Mouse (Mus musculus) cerebellum, postnatal 36 days (tissue): ENCODE results near the gene Ccdc142.

Experiments
- DNase-seq, 2 experiments: peaks; one replicate each; pipeline ENCODE4 v3.0.0; 2021 to 2022; ENCODE audit warnings: mixed read lengths in 2 of 2

The Ccdc142 gene

DNA sequence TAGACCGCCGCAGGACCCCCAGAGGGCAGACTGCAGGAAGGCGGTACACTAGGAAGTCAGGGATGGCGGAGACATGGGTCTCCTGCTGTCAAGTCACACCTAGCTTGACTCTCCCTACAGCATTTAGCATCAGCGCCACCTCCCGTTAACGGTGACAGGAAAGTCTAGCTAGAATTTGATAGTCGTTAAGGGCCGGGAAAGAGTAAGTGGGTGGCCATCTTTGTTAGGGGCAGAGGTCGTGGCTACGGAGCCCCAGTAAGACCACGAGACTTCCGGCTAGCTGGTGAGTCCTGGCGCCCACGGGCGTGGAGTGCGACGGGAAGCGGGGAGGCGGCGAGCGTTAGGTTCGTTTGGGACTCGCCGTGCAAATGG lies at the start of gene Ccdc142, which contains the start of gene Gm42688:
TSS of gene Ccdc142 (plus strand) at position 286 of the 372 bp plus-strand sequence.
TSS of gene Gm42688 (plus strand) at position 302 of the 372 bp plus-strand sequence.
- peak; percentile 90 to 94 for DNase-seq

DNA sequence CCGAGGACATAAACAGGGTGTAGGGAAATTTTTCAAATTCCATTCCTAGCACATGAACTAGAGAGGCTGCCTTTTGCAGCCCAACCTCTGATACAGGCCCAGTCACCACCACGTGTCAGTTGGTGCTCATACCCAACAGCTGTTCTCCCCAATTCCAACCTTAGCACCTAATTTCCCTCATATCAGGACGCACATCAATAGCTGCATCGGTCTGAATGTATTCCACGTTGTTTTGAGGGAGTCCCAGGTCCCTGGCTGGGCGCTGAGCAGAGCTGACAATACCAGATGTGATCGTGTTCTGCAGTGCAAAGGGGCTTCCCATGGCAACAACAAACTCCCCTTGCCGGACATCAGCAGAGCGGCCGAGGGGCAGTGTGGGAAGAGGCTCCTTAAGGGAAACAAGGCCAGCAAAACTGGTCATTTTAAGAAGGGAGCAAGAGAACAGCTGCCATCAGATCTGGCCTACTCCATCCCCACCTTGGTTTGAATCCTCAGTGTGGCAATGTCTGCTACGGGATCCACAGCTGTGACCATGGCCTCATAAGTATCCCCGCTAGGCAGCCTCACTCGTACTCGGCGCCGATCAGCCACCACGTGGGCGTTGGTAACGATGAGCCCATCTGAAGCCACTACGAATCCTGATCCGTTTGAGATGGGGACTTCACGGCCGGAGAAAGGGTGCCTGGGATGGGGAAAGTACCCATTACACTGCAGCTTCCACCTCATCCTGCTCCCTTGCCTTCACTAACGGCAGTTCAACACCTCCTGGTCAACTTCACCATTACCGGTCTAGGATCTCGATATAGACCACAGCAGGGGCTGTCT lies 48.1 kb upstream of the Ccdc142 start:
- DNase-seq: peak in 1 of 2 experiments; percentile 25

DNA sequence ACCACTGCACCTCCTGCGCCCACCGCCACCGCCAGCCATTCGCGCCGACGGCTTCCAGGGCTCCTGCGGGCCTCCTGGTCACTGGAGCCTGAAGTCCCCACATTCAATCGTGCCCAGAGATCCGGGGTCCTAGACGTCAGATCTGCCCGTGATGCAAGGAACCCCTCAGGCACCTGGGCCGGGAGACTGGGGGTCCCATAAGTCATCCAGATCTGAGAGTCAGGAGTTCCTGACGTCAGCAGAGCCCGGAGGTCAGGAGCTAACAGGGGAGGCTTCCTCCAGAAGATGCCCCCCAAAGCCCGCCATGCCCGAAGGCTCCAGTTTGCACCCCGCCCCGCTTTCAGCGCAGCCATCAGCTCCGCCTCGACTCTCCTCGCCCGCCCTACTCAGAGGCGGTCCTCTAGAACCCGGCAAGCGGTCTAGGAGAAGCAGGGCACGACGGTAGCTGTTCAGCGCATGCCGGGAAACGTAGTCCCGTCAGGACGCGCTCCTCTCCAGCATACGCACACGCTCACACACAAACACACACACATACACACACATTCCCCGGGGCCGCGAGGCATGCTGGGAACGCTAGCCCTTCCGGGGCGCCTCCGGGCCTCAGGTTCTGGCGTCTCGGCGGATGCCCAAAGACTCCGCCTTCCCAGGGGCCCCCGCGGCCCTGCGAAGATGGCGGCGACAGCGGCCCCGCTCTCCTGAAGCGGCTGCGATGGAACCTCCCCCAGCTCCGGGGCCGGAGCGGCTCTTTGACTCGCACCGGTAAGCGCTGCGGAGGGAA lies 47.1 kb upstream of the Ccdc142 start, which contains the start of gene Aup1:
TSS of gene Aup1 (plus strand) at position 448 of the 778 bp plus-strand sequence.
- peak; percentile 96 for DNase-seq

DNA sequence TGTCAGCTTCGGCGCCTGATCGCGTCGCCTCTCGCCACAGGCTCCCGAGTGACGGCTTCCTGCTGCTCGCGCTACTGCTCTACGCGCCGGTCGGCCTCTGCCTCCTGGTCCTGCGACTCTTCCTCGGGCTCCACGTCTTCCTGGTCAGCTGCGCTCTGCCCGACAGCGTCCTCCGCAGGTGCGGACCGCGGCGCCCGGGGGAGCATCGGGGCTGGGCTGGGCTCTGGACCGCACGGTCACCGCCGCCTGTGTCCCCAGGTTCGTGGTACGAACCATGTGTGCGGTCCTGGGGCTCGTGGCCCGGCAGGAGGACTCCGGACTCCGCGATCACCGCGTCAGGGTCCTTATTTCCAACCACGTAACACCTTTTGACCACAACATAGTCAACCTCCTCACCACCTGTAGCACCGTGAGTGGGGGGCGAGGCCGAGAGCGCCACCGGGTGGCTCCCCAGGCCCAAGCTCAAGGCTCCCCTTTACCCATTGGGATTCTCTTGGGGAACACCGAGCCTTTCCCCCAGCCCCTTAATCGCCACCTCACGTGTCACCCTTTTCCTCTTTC lies 46.5 kb upstream of the Ccdc142 start, which contains the start of gene Htra2:
TSS of gene Htra2 (minus strand) at position 403 of the 561 bp plus-strand sequence.
- no peak for DNase-seq

DNA sequence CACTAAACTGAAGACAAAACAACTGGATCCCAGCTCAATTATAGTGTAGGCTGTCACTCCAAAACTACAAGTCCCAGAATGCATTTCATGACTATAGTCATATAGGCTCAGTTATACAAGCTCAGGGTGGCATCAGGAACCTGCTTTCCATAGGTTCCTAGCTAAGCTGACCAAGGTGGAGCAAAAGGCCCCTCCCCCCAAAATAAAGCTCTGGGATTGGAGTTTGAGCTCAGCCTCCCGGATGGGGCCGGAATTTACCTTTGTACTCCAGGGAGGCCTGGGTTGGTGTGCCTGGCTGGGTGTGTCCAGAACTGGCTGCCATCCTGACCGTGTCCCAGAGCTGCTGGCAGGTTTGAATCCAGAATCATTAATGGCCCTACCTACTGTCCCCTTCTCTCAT lies 43.6 kb upstream of the Ccdc142 start, which contains the start of gene Dqx1:
TSS of gene Dqx1 (plus strand) at position 55 of the 400 bp plus-strand sequence.
- no peak for DNase-seq

DNA sequence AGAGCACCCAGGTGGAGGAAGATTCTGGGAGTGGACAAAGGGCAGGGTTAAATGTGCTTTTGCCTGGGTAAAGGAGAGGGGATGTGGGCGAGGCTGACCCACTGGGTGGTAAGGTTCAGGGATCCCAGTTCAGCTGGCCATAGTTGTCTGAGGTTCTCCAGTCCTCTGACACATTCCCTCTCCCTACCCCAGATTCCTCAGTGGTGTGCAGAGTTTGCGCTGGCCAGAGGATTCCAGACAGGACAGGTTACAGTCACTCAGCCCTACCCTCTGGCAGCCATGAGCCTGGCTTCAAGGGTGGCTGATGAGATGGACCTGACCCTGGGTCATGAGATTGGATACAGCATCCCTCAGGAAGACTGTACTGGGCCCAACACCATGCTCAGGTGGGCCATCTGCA lies 42.7 kb upstream of the Ccdc142 start:
- no peak for DNase-seq

DNA sequence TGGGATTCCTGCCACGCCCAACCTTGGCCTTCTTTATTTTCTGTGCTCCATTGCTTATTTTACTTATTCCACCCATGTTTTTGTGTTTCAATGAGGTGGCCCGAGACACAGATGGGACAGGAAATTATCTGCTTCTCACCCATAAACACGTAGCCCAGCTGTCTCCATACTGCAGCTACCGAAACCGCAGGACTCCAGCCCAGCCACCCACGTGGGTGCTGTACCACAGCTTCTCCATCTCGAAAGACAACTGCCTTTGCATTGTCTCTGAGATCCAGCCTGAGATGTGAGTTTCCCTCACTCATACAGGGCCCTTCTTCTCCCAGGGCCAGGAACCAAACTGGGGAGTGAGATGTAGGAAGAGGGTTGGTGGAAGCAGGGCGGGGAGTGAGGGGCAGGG lies 35.4 kb upstream of the Ccdc142 start:
- DNase-seq: no peak

DNA sequence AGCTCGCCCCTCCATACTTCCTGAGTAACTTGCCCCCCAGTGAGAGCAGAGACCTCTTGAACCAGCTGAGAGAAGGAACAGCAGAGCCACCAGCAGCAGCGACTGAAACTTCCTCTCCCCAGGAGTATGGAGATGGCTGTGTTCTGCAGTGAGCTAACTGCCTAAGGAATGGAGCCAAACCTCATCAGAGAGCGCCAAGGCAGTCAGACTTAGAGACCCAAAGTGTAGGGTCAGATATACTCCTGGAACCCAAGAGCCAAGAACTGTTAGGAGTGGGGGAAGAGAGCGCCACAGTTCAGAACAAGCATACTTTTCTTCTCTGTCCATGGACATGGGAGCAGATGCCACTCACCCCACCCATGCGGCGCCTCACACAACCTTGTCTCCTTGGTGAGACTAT lies 35.0 kb upstream of the Ccdc142 start:
- no peak for DNase-seq

DNA sequence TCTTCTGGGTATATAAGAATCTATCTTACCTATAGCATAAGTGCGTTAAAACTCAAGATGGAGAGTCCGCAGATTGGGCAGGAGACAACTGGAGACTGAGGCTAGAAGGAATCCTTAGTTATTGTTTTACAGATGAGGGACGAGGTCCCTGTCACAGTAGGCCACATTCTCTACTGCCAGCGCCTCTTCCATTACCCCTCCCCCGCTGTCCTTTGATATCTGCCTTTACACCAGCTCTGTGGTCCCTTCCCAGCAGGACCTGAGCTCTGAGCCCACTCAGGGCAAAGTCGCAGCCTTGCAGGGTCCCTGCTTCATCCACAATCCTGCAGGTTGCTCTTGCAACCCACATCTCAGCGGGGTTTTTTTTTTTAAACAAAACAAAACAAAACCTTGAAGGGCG lies 33.2 kb upstream of the Ccdc142 start:
- DNase-seq: no peak

DNA sequence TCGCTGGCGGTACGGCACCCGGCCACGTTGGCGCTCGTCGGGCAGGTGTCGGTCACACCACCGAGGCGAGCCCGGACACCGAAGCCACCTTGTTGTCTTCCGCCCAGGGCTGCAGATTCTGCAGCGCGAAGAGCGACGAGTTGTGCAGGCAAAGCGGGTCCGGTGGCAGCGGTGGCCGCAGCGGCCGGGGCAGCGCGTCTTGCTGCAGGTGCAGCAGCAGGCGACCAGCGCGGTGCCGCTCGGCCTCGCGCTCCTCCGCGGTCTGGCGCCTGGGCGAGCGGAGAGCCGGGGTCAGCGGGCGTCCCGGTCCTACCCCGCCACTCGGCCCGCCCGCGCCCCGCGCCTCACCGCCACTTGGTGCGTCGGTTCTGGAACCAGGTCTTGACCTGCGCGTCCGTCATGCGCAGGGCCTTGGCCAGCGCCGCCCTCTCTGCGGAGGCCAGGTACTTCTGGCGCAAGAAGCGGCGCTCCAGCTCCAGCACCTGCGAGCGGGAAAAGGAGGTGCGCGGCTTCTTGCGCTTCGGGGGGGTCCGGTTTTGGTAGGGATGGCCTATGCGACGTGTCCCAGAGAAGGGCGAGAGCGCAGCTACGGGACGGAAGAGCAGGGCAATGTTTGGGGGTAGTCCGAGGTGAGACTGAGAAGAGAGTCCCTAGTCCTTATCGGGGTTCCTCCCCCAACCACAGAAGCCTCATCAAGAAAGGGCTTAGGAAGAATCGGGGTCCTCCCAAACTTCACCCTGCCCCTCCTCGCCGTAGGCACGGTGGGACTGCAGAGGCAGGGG lies 32.5 kb upstream of the Ccdc142 start:
- DNase-seq: no peak

DNA sequence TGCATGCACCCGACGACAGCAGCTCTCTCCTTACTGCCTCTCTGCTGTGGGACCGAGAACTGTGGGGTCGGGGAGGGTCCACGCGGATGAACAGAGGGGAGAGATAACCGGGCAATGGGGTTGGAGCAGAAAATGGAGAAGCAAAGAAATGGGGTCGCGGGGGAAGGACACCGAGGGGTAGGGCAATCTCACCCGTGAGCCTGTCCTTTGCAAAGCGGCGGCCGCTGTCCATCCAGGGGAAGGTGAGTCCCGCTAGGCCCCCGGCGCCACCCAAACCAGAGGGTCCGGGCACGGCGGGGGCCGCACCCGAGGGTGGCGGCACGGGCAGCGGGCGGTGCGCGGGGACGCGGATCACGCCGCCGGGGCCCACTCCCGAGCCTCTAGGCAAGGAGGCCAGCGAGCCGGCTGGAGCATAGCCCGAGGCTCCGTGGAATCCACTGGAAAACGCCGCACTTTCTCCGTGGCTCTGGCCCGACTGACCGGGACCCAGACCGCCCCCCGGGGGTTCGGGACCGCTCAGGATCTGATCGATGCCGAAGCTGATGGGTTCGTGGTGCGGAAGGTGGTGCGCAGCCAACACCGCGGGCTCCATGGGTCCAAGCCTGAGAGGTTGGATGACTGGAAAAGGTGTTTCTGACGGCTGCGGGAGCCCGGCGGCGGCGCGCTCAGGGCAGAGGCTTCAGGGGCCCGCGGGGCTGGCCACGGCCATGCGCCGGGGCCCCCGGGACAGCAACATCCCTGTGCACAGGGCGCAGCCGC lies 31.7 kb upstream of the Ccdc142 start:
- DNase-seq: peak in 1 of 2 experiments; percentile 17

DNA sequence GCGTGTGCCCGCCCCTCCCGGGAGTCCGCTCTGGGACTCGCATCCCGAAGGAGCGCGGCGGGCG lies 31.3 kb upstream of the Ccdc142 start, which contains the start of gene Tlx2:
TSS of gene Tlx2 (minus strand) at position 47 of the 64 bp plus-strand sequence.
- DNase-seq: no peak

DNA sequence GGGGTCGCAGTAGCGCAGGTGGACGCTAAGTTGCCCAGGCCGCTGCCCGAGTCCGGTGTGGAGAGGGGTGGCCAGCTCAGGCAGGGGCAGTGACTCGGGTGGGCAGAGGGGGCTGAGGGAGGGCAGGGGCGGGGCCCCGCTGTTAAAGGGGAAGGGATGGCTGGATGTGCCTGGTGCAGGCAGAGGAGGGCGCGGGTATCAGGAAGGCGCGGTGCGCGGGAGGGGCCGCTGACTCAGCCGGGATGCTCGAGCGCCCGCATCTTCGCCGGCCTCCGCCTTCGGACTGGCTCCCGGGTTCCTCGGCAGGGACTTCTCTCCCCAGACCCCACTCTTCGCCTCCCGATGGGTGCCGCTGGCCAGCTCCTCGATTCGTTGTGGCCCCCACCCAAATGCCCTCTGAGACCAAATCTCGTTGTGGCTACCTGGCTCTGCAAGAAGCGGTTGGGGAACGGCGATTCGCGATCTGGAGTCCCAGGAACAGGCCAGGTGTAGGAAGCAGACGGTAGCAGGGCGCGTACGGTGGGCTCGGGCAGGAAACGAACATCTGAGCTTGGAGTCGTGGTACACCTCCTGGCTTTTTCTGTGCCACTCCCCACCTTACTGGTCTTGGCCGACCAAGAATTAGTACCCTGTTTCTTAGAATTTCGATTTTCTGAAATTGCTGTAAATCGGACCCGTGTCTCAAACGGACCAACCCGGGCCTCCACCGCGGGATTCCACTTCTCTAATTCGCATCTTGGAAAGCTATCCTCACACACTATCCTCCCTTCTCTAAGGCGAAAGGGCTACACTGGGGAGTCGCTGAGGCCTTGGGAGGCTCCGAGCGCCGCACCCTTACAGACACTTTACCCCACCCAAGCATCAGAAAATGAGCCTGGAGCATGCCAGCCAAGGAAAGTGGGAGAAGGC lies 30.8 kb upstream of the Ccdc142 start:
- DNase-seq: peak; percentile 22 to 58

DNA sequence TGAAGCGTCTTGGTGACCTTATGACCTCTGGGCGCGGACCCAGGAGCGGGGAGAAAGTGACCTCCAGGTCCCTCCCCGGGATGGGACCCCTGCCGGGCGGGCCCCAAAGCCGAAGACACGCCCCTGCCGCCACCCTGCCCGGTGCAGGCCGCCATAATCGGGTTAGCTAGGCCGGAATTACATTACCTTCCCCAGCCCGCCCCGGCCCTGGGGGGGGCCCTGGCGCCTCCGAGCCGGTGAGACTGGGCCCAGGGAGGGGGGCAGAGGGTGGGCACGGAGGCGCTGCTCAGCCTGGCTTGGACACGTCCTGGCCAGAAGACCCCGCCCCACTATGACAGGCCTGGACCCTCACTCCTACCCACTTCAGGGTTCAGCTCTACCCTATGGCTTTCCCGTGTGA lies 30.2 kb upstream of the Ccdc142 start:
- peak in 1 of 2 experiments; percentile 27 for DNase-seq

DNA sequence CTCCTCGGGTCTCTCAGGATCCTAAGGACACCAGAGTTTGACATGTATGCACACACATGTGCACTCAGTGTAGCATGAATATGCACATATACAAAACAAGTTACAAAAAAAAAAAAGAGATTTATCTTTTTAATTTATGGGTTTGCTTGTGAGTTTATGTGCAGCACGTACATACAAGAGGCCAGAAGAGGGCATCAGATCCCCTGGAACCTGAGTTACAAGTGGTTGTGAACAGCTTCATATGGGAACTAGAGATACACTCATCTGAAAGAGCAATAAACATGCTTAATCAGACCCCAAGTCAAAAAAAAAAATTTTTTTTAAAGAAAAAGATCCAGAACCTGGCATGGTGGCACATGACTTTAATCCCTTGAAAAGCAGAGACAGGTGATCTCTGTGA lies 26.4 kb upstream of the Ccdc142 start:
- no peak for DNase-seq

DNA sequence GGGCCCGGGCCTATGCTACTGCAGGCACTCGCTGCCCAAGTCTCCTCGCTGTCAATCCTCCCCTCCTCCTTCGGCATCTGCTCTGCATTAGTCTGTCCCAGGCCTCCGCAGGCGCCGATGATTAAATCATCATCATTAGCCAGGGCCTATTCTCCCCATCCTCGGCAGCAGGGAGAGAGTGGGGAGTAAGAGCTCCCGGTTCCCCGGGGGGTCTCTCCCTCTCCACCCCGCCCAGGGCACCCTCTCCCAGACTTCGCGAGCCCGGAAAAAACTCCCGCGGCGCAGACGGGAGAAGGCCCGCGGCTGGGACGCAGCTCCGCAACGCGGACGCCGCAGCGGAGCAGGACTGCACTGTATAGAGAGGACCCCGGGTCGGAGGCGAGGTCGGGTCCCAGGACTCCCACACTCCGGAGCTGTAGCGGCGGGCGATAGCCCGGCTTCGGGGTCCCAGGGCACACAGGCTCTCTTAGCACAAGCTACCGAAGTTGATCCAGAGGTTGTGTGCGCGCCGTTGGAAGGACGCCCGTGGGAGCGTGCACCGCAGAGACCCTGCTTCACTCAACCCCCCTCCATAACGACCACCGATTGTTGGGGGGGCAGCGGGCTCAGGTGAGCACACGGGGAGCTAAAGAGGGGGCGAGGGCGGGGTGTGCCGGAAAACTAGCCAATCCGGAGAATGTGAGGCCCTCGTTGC lies 23.6 kb upstream of the Ccdc142 start, which contains the start of gene Pcgf1:
TSS of gene Pcgf1 (plus strand) at position 240 of the 694 bp plus-strand sequence.
- DNase-seq: peak; percentile 55 to 57

DNA sequence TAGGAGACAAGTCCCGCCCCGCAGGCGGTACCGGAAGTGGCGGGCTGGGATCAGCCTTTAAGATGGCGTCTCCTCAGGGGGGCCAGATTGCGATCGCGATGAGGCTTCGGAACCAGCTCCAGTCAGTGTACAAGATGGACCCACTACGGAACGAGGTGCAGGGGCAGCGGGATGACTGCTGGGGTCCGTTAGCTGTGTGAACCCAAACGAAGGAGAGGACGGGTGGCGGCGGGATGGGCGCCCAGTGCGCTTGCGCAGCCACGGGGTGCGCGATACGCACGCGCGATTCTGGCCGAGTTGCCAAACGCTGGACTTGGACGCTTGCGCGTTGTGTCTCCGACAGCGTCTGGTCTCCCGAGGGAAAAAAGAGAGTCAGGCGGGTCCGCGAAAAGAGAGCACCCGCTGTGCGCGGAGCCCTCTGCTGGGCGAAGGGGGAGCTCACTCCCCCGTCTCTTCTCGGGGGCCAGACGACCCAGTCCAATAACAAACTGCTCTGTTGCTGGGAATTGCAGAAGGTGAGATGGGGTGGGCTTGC lies 23.0 kb upstream of the Ccdc142 start:
- peak; percentile 100 for DNase-seq

DNA sequence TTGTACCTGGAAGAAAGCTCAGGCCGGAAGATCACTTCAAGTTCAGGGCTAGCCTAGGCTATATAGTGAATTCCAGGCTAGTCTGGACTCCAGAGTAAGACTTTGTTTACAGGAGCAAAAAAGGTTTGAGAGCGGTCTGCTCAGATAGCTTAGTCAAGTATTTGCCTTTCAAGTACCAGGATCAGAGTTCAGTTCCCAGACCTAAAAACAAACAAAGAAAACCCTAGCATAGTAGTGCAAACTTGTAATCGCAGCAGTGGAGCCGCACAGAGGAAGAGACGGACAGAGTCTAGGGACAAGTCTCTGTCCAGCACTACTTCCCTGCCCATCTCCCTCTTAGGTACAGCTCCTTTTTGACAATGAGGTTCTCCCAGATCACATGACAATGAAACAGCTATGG lies 21.2 kb upstream of the Ccdc142 start:
- DNase-seq: no peak

DNA sequence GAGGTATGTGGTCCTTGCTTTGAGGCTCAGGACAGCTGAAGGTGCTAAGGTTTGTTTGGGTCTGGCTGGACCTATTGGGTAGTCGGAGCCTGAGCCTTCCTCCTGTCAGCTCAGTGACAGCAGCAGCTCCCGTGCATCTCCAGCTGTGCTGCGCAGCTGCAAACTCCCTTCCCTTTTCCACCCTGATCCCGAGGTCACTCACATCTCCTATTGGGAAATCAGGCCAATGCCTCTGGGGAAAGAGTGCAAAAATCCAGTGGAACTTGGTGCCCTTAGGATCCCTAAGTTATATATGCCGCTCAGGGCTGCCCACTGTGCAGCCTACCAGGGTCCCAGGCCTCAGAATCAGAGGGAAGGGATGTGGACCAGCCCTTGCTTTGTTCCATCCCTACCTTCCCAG lies 17.9 kb upstream of the Ccdc142 start:
- DNase-seq: no peak

DNA sequence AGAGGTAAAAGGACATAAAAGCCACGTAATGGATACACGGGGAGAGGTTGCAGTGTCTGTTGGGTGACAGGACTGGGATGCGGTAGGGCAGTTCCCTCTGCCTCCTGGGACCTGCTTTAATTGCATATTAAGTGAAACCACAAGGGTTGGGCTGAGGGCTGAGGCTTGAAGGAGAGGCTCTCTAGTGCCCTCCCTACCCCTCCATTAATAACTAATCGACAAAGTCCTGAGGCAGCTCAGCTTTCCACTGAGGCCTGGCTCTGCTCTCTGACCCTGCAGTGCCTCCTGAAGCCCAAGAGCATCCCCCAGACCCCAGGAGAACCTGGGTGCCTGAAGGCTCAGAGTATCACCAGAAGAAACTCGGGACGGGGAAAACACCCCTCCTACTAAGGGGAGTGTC lies 16.9 kb upstream of the Ccdc142 start:
- no peak for DNase-seq
